Mouse (Mus musculus): ENCODE data around the gene B3galt4. TPM values are rescaled to one million over a fixed set of nuclear protein-coding genes. Genes with fewer than 3 reads are reported as not detected.
A peak's percentile ranks its signal among the peaks of the same experiment; 100 is the strongest.
"Not testable (repeated sequence)": the region's sequence is repeated elsewhere in the genome, so short reads cannot be mapped to it uniquely, and the experiment has no call there.

The B3galt4 gene
- 1 to 10 TPM; 2.7 to 3.7 TPM for total RNA-seq (2021)

DNA sequence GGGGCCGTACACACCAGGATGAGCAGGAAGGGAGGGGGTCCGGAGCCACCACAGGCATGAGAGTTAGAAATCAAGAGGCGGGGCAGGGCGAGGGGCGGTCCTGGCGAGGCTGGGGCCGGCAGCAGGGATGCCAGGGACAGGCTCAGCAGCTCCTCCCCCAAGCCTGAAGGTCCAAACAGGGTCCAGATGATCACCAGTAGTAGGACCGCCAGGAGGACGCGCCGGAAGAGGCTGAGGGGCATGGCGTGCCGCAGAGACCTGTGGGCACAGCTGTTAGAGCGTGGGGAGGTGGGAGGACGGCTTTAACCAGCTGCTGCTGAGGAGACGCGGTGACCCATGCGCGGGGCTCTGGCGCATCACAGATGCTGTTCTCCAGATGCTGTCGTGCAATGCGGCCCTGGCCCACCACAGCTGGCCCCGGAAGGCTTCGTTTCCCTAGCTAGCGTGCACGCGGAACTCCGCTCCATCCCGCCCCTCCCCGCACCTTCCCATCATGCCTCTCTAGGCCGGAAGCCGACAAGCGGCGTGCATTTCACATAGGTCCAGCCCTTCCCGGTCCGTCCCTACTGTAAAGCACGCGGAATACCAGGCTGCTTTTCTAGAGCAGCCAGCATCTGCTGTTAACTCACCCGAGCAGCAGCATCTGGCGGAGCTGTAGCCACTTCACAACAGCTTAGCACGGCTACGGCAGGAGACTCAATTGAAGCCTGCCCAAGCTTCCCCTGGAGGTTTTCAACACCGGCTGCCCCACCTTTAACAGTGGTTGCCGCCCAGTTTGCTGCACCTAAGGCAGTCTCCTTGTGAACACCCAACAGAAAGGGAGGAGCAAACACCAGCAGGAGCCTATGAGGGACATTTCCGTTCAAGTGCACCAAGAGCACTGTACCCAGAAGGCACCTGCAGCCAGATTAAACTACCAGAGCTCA is at the start of gene B3galt4:
Gene B3galt4 (minus strand): TSS at position 468 of the 926 bp plus-strand sequence.
- DNase-seq, result peak; percentile 77 to 84

DNA sequence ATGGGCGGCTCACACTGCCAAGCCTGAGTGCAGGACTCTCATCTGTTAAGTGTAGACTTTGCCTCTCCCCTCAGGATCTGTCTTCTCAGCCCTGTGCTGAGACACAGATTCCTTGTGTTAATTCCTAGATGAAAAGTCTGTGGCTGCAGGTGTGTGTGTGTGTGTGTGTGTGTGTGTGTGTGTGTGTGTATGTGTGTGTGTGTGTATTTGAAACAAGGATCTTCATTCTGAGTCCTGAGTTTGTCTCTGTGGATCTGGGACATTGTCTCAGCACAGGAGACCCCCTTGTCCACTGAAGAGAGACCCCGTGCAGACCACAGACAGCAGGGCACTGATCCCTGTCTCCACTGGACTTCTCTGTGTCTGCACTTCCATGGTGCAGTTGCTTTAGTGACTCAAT is 49.5 kb upstream of the B3galt4 start:
- intact Hi-C loops (cut with DNase I); DNase-seq: not testable (repeated sequence)

More for the DNA sequence above, at the start of gene B3galt4:
- intact Hi-C loops (cut with DNase I), result no loop called here

DNA sequence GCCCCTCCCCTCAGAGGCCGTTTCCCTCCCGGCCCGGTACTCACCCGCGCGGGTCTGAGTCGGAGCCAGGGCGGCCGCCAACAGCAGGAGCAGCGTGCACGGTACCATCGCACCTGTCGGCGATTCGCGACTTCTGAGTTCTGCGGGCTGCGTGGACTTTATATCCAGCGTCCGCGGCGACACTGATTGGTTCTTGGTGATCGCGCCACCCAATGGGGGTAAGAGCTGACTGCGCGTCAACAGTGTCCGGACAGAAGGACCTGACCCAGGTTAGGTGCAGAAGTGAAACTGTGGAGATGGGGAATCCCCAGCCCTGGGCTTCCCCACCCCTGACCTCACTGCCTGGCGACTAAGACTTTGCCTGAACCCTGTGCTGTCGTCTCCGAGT is 48.9 kb upstream of the B3galt4 start, which contains the start of gene H2-K1:
Gene H2-K1 (minus strand): TSS at position 198 of the 388 bp plus-strand sequence.
- DNase-seq, result peak; percentile 90 to 93
- intact Hi-C loops (cut with DNase I), result no loop called here

DNA sequence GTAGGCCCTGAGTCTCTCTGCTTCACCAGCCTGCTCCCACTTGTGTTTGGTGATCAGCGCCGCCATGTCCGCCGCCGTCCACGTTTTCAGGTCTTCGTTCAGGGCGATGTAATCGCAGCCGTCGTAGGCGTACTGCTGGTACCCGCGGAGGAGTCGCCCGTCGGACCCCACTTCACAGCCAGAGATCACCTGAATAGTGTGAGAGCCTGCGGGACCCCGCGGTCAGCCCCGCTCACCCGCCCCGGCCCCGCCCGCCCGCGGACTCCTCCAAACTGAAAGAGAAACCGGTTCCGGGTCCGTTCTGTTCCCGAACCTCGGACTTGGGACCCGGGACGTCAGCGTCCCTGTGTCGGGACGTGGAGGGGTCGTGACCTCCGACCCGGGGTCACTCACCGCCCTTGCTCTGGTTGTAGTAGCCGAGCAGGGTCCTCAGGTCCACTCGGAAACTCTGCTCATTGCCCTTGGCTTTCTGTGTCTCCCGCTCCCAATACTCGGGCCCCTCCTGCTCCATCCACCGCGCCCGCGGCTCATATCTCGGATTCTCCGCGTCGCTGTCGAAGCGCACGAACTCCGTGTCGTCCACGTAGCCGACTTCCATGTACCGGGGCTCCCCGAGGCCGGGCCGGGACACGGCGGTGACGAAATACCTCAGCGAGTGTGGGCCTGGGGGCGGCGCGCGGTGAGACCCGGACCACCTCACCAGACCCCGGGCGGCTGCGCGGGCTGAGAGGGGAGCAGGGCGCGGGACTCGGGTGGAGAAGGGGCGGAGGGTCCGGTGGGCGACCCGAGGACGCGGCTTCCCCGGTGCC is 48.3 kb upstream of the B3galt4 start:
- intact Hi-C loops (cut with DNase I), result loop anchor here (5.0 kb wide), 1 partner anchor 1293 kb away; no protein-coding TSS in a partner anchor
- peak in 1 of 2 experiments; percentile 45 for DNase-seq

DNA sequence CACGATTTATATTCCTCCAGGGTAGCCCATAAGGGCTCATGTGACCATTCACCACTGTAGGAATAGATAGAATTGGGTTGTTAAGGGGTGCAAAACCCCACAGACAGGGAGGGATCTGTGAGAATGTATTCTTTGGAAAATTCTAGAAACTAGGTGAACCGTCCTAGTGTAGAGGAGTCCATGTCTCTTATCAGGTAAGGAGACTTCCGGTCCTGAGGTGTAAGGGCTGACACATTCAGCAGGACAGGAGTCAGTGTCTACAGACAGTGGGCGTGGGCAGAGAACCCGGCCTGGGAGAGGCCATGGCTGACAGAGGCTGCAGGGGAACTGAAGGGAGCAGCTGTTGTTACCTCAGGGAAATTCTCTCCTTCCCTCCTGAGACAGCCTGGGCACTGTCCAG is 47.4 kb upstream of the B3galt4 start:
- intact Hi-C loops (cut with DNase I), result loop anchor here (5.0 kb wide), 1 partner anchor 1294 kb away; no protein-coding TSS in a partner anchor
- not testable (repeated sequence) for DNase-seq

DNA sequence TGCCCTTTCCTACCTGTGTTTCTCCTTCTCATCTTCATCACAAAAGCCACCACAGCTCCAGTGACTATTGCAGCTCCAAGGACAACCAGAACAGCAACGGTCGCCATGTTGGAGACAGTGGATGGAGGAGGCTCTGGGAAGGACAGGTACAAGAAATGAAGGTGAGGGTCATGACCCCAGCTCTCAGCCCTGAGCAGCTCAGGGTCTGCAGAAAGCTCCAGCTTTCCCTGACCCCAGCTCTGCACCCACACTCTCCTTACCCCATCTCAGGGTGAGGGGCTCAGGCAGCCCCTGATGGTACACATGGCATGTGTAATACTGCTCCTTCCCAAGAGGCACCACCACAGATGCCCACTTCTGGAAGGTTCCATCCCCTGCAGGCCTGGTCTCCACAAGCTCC is 45.7 kb upstream of the B3galt4 start:
- DNase-seq, result not testable (repeated sequence)
- intact Hi-C loops (cut with DNase I), result loop anchor here (5.0 kb wide), 1 partner anchor 1295 kb away; no protein-coding TSS in a partner anchor

DNA sequence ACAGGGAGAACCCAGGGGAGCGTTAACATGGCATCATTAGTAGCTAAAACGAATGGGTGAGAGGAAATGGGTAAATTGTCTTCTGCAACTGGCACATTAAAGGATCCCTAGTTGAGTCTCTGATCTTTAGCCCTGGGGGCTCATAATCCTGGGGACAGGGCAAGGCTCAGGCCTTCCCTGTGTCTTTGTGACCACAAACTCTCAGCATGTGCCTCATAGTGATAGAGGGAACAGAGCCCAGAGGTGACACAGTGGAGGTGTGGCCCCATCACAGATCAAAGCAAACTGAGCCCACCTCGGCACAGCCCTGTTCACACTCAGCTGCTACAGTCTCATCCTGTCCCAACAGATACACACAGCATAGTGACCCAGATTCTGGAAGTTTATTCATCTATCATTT is 44.4 kb upstream of the B3galt4 start:
- intact Hi-C loops (cut with DNase I), result loop anchor here (5.0 kb wide), 1 partner anchor 1297 kb away; no protein-coding TSS in a partner anchor
- DNase-seq, result no peak

DNA sequence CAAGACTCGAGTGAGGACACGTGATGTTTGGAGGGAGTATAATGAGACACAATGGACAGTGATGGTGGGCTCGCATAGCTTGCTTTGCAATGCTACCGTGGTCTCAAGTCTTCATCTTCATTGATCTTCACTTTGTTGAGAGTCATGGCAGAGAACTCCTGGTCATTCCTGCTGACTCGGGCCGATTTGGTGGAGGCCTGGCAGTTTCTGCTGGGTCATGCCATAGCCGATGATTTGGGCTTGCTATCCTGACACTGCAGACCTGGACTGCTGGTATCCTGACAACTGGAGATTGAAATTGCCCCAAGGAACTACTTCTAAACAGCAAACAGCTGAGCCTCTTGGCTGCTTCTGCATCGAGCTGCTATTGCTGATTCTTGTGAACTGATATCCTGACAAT is 43.7 kb upstream of the B3galt4 start:
- intact Hi-C loops (cut with DNase I), result loop anchor here (5.0 kb wide), 1 partner anchor 1297 kb away; no protein-coding TSS in a partner anchor
- DNase-seq, result no peak

DNA sequence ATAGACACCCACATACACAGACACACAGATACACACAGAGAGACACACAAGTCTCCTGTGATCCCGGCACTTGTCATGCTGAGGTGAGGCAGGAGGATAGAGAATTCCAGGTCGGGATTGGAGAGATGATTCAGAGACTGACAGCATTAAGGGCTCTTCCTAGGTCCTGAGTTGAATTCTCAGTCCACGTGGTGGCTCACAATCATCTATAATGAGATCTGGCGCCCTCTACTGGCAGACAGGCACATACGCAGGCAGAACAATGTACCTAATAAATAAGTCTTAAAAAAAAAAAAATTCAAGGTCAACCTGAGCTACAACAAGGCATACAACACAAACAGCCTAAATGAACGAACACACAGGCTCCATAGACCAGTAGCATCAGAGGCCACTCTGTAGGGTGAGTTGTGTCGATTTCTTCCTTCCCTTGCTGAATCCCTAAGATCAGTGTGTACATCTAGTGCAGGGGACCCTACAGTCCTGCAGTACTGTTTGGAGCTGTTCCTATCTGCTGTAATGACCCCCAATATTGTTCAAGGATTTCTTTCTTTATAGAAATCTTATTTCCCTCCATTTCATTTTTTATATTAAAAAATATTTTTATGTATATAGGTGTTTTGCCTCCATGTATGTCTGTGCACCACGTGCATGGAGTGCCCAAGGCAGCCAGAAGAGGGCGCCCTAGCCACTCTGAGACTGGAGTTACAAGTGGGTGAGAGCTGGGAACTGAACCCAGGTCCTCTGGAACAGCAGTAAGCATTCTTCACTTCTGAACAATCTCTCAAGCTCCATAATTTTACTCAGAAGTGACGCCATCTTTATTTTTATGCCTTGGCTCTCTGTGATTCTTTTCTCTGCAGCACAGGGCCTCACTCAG is 40.7 kb upstream of the B3galt4 start:
- intact Hi-C loops (cut with DNase I), result no loop called here
- peak; percentile 52 to 80 for DNase-seq

DNA sequence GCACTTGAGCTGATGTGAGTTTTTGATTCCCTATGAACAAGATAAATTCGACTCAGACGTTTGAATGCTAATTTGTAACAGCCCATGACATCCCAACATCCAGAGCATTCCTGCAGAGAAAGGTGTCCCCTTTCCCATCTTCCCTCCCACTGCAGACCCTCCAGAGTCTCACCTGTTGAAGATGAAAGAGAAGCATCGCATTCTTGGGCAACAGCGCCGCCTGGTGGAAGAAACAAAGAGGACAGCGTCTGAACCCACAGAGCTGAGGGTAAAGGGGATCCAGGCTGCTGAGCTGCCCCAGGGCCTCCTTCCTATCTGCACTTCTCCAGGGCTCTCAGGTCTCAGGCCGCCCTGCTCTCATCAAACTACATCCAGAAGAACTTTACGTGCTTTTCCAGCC is 30.8 kb upstream of the B3galt4 start:
- DNase-seq, result peak; percentile 58 to 74
- intact Hi-C loops (cut with DNase I), result loop anchor here (2.0 kb wide), 1 partner anchor 13 kb away; no protein-coding TSS in a partner anchor

DNA sequence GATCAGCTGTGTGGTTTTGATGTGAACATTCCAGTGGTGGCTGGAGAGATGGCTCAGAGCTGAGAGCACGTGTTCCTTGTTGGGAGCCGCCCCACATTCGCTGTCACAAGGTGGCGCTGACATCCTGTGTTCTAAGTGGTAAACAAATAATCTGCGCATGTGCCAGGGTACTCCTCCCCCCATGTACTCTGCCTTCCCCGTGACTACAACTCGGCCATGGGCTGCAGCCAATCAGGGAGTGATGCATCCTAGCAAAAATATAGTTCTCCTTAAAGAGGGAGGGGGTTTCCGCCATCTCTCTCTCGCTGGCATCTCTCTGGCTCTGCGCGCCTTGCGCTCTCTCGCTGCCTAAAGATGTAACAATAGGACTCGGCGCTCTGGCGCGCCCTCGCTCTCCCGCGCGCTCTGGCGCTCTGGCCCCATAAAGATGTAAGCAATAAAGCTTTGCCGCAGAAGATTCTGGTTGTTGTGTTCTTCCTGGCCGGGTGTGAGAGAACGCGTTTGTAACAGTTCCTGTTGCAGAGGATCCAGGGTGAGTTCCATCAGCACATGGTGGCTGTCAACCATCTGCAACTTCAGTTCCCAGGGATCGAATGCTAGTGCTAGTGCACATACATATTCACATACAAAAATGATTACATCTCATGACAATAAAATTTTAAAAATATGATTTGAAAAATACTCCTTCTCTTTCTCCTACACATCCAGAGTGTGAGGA is 30.1 kb upstream of the B3galt4 start:
- intact Hi-C loops (cut with DNase I), result not testable (repeated sequence)
- DNase-seq, result peak; percentile 90 to 91

DNA sequence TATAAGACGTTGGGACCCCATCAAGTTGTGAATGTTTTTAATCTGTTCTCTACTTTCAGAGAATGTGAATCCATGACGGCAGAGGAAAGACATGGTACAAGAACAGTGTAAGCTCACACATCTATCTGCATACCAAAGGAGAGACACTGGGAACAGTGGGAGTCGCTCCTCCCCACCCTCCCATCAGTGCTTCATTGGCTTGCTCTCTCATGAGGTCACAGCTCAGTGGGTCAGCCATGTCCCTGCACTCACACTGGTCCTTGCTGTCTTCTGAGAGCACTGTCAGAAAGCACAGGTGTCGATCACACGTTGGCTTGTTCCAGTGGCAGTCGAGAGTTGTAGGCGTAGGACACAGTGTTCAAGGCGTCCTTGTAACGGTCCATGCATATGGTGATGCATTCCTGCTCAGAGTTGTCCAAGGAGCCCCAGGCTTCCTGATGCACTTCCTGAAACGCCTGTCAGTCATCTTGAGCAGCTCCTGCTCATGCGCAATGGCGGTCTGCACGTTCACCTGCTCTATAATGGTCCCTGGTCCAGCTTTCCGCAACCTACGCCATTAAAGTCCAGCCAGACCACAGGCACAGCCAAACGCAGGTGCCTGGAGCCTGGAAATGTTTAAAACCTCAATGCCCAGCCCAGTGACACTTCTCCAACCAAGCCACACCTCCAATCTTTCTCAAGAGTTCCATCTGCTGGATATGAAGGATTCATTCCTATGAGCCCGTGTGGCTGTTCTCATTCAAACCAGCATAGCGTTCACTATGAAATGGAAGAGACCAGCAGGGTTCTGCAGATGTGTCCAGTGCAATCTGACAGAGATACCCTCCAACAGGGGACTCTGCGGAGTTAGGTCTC is 29.1 kb upstream of the B3galt4 start:
- intact Hi-C loops (cut with DNase I), result no loop called here
- DNase-seq, result no peak

DNA sequence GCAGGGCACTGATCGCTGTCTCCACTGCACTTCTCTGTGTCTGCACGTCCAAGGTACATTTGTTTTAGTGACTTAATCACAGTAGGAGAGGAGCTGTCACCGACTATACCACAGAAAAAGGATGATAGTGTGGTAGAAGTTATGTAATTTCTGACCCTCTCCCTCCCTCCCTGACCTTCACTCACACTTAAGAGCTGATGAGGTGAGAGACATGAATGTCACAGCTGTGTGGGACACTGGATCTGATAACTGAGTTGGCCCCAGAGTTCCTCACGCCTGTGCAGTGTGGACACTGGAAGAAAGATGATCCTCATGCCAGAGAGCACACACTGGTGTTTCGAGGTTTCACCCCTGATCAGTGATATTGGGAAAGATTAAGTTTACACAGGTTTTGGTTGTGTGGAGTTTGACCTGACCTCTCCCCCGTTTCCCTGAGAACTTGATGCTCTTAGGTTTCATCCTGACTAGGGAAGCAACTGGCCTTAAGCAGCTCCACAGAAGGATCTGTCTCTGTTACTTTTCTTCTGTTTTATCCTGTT is 28.3 kb upstream of the B3galt4 start:
- intact Hi-C loops (cut with DNase I), result no loop called here
- DNase-seq, result no peak

DNA sequence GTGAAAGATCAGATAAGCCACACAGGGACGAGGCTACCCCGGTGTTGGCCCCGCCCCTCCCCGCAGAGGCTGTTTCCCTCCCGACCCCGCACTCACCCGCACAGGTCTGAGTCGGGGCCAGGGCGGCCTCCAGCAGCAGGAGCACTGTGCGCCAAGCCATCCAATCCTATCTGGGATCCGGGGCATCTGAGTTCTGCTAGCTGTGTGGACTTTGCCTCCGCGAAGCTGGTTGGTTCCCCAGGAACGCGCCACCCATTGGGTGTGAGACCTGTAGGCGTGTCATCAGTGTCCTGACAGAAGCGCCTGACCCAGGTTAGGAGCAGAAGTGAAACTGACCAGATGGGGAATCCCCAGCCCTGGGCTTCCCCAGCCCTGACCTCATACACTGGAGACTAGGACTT is 27.3 kb upstream of the B3galt4 start:
- intact Hi-C loops (cut with DNase I), result no loop called here
- DNase-seq, result peak; percentile 77 to 81

DNA sequence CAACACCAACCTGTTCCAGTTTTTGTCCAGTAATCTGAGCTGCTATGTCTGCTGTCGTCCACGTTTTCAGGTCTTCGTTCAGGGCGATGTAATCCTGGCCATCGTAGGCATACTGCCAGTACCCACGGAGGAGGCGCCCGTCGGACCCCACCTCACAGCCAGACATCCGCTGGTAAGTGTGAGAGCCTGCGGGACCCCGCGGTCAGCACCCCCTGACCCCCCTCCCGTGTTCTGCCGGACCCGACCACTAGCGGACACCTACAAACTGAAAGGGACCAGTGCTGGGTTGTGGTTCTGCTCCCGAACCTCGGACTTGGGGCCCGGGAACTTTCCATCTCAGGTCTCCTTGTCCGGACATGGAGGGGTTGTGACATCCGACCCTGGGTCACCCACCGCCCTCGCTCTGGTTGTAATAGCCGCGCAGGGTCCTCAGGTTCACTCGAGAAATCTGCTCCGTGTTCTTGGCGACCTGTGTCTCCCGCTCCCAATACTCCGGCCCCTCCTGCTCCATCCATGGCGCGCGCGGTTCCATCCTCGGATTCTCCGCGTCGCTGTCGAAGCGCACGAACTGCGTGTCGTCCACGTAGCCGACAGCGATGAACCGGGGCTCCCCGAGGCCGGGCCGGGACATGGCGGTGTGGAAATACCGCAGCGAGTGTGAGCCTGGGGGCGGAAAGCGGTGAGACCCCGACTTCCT is 26.7 kb upstream of the B3galt4 start:
- no peak for DNase-seq
- intact Hi-C loops (cut with DNase I), result no loop called here

DNA sequence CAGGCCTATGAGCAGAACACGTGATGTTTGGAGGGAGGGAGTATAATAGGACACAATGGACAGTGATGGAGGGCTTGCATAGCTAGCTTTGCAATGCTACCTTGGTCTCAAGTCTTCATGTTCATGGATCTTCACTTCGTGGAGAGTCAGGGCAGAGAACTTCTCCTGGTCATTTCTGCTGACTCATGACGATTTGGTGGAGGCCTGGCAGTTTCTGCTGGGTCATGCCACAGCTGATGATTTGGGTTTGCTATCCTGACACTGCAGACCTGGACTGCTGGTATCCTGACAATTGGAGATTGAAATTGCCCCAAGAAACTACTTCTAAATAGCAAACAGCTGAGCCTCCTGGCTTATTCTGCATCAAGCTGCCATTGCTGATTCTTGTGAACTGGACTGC is 22.3 kb upstream of the B3galt4 start:
- intact Hi-C loops (cut with DNase I), result no loop called here
- DNase-seq, result no peak

DNA sequence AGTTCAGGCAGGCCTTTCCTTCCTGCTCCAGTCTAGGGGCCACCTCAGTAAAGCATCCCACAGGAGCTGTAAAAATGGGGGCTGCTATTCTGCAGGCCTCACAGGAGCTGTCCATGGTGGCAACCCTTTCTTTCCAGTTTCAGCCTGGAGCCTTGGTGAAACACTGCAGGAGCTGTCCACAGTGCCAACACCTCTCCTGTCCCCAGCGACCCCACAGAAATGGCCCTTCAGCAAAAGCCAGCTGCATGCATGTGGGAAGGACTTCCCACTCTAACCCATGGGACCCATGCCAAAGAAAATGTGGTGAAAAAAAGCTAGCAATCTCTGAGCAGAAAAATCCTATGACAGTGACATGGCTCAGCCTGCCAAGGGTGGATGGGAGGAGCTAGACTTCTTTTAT is 21.4 kb upstream of the B3galt4 start:
- DNase-seq, result peak; percentile 45 to 67
- intact Hi-C loops (cut with DNase I), result no loop called here

Measured in heart, postnatal 10 days (tissue).